Mouse (Mus musculus): ENCODE results near the gene Tank. TPM values are rescaled to one million over a fixed set of nuclear protein-coding genes. Genes with fewer than 3 reads are reported as not detected.

The Tank gene
- polyA plus RNA-seq, 1 experiment from 2014 or later: 24.1 TPM

DNA sequence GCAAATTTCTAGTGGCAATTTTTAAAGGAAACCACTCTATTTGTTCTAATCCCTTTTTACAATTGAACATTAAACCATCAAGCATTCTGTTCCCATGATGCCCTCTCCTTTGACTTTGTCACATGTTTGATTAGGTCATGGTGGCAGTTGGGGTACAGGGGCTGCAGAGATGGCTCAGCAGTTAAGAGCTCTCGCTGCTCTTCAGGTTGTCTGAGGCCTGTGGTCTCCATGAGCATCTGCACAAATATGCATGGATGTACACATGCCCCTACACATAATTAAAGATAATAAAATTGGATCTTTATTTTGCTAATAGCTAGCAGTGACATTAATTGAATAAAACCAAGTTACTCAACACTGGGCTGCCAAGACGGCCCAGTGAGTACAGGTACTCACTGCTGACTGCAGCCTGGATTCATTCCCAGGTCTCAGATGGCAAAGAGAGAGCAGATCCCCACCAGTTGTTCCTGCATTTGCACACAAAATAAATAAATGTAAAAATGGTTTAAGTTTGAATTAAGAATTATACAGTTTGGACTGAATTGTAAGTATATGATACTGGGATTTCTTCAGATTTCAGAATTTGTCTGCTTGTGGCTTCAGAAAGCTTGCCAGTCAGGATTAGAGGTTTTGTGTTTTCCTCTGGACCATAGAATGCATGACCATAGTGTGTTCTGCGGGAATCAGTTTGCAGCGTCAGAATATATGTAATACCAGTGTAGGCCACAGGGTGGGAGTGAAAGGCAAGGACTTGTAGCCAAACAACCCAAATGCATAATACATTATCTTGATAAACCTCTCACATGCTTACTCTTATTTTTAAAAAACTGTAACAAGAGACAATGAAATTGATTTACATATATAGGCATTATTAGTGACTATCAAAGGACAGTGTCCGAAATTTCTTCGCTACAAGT lies 64.3 kb downstream of the Tank start:
- no peaks in the 10 kb centered on the region for H3K4me1 ChIP-seq
- peak; percentile 45 for DNase-seq (ENCODE audit: low spot score)
- 63% methylated on average over 6 of the region's 6 CpGs for WGBS
- H3K27ac ChIP-seq: no peak overlapping the region
- H3K9me3 ChIP-seq (replicated peaks): no peaks in the 10 kb centered on the region
- 0 out of 2 replicates have a peak, but pooled peaks cover 4% of the 10 kb centered on the region for H3K36me3 ChIP-seq
- no peaks in the 10 kb centered on the region for H3K27me3 ChIP-seq (ENCODE audit: low read depth, poor library complexity, severe bottlenecking)
- no peak overlapping the region for H3K4me3 ChIP-seq

DNA sequence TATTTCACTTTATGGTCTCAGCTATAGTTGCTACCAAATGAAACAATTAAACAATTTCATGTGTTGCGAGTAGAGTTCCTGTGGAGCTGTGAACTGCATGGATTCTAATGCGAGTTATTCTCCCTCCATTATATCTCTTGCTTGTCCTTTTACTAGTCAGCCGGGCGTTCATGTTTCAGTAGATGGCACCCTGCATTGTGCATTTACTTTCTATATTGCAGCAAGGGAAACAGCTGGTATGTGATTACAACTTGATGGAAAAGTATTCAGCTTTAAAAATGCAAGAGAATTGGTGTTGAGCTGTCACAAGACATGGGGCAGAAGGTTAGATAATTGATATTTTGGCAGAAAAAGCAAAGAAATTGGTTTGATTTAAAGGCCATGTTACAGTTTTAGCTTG lies 72.8 kb downstream of the Tank start:
- Histone ChIP-seq H3K9me3 (replicated peaks) (no peaks in the 10 kb centered on the region), H3K36me3 (peaks cover 8% of the 10 kb centered on the region; the same call in 1 of the 2 replicates), H3K4me3 (no peak overlapping the region), H3K27me3 (ENCODE audit: low read depth, poor library complexity, severe bottlenecking) (peaks cover 13% of the 10 kb centered on the region), H3K27ac (no peak overlapping the region), H3K4me1 (peaks cover 13% of the 10 kb centered on the region)
- WGBS: 92% methylated on average over 4 of the region's 4 CpGs
- no peak for DNase-seq (ENCODE audit: low spot score)

DNA sequence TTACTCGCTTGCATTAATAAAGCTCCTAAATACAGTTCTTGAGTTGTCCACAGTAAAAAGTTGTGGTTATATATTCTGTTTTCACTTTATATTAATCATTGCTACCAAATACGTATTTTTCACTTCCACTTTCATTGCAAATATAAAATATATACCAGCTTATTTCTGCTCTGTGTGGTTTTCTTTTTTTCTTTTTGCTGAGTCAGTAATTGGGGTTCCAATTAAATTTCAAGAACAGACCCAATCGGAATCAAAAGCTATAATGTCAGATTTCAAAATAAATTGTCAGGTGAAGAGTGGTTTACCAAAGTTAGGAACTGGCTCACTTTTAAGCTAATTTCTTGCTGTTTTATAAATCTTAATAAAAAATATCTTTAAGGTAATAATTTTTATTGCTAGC lies 73.3 kb downstream of the Tank start:
- DNase-seq (ENCODE audit: low spot score): no peak
- H3K4me3 ChIP-seq: no peak overlapping the region
- H3K36me3 ChIP-seq: peaks cover 7% of the 10 kb centered on the region; the same call in 1 of the 2 replicates
- WGBS: 94% methylated on average over 3 of the region's 3 CpGs
- no peak overlapping the region for H3K27ac ChIP-seq
- H3K9me3 ChIP-seq (replicated peaks): no peaks in the 10 kb centered on the region
- H3K4me1 ChIP-seq: peaks cover 17% of the 10 kb centered on the region
- H3K27me3 ChIP-seq (ENCODE audit: low read depth, poor library complexity, severe bottlenecking): peaks cover 13% of the 10 kb centered on the region

DNA sequence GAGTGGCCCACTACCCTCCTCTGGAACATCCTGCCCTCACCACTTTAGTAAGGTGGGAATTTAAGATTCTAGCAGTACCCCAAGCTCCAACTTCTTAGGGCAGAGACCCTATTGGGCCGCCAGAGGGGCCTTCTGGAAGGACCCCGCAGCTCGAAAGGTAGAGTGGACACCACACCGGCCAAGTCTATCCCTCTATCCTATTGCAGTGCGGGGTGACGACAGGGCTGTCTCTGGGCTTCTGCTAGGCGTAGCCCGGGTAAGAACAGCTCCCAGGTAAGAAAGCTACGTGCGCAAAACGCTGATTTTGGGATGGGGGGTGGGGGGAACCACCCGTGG lies 76.6 kb downstream of the Tank start:
- no peaks in the 10 kb centered on the region for H3K9me3 ChIP-seq (replicated peaks)
- H3K4me3 ChIP-seq: peak overlapping the region; percentile 65
- no peaks in the 10 kb centered on the region for H3K36me3 ChIP-seq
- no peak for DNase-seq (ENCODE audit: low spot score)
- 3% methylated on average over 12 of the region's 12 CpGs for WGBS
- H3K27me3 ChIP-seq (ENCODE audit: low read depth, poor library complexity, severe bottlenecking): peaks cover 21% of the 10 kb centered on the region
- peaks cover 23% of the 10 kb centered on the region for H3K4me1 ChIP-seq
- no peak overlapping the region for H3K27ac ChIP-seq

DNA sequence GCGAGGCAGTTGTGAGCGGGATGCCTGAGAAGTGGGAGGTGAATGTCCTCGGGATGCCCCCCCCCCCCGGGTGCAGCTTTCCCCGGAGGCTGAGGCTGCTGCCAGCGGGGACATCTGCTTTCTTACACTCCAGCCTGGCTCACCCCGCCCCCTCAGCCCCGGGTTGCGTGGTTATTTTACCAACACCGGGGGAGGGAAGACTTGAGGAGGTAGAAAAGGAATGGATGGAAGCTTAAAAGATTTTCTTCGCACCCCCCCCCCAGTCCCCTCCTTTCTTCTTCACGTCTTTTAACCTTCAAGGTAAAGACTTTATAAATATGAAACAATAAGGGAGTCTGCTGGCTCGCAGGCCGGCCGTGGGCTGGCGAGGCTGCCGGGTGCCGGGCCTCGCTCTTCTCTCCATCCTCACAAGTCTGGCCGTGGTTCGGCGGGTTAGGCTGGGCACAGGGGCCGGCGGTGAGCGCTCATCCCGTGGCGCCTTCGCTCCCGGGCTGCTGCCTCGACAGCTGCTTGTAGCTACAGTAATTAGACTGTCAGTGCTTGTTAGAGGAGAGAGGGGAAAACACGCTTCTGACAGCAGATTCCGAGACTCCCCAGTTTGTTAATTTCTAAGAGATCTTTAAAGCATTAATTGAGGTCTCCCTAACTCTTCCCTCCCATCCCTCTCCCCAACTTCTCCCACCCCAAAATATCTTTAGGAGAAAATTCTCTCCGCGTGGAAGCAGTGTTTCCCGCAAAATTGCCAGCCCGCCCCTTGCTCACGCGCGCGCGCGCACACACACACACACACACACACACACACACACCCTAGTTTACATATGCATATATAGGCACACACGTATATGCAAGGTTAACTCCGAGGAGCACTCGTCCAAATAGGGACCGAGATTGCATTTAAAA lies 77.2 kb downstream of the Tank start:
- H3K4me3 ChIP-seq: peak overlapping the region; percentile 65
- peaks cover 21% of the 10 kb centered on the region for H3K27me3 ChIP-seq (ENCODE audit: low read depth, poor library complexity, severe bottlenecking)
- no peaks in the 10 kb centered on the region for H3K9me3 ChIP-seq (replicated peaks)
- no peaks in the 10 kb centered on the region for H3K36me3 ChIP-seq
- DNase-seq (ENCODE audit: low spot score): peak; percentile 72
- H3K27ac ChIP-seq: peak overlapping the region; percentile 87
- under 1% methylated on average over 46 of the region's 46 CpGs for WGBS
- peaks cover 23% of the 10 kb centered on the region for H3K4me1 ChIP-seq

DNA sequence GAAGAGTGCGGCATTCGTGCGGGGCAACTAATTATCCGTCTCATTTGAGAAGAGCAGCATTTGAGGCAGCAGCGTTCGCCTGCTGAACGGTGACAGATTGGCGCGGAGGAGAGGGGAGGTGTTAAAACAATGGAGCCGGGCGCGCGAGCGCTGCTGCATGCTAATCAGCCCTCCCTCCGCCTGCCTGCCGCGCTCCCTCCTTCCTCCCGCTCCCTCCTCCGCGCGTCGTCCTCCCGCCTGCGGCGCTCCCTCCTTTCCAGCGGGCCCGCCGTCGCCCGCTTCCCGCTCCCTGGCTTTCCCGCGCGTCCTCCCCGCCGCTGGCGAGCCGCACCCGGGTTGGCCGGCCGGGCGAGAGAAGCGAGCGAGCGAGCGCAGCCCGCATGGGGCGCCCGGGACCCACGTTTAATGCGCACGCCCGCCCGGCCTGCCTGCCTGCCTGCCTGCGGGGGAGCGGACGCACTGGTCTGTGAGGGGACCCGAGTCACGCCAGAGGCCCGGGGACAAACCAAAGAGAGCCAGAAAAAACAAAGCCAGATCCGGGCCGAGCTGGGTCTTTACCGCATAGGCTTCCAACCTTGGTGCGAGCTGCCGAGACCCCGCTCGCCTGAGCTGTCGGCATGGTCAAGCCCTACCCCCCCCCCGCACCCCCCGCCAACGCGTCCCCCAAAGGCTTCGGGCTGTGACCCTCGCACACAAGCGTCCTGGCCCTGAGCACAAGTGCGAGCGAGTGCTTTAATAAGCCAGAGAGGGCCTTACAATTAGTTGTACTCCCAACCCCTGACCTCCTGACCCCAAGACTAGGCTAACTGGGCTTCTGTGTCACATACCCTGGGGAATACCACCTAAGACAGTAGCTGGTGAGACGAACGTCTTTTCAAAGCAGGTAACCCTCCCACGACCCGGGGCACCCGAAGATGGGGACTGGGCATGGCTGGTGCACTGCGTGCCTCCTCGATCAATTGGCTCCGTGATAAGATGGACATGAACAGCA lies 78.3 kb downstream of the Tank start:
- under 1% methylated on average over 84 of the region's 85 CpGs for WGBS
- peaks cover 23% of the 10 kb centered on the region for H3K4me1 ChIP-seq
- peaks cover 21% of the 10 kb centered on the region for H3K27me3 ChIP-seq (ENCODE audit: low read depth, poor library complexity, severe bottlenecking)
- peak overlapping the region; percentile 65 for H3K4me3 ChIP-seq
- H3K27ac ChIP-seq: peak overlapping the region; percentile 87
- H3K9me3 ChIP-seq (replicated peaks): no peaks in the 10 kb centered on the region
- H3K36me3 ChIP-seq: no peaks in the 10 kb centered on the region
- peak; percentile 82 for DNase-seq (ENCODE audit: low spot score)

DNA sequence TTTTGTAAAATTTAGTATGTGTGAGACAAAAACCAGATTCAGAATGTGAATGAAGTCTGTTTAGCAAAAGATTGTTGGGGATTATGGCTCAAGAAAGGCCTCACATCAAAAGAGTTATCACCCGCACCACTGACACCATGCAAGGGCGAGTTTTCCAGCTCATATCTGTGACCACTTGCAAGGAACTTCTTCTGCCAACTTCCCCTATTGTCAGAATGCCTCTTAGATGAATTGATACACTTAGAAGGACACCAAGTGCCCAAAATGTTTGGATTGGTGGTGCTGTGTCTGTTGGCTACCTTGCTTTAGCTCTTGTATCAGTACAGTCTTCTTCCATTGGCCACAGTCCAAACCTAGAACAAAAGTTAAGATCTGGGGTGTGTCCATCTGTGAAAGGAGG lies 80.9 kb downstream of the Tank start:
- H3K4me1 ChIP-seq: peaks cover 23% of the 10 kb centered on the region
- no peaks in the 10 kb centered on the region for H3K36me3 ChIP-seq
- 75% methylated on average over 2 of the region's 2 CpGs for WGBS

DNA sequence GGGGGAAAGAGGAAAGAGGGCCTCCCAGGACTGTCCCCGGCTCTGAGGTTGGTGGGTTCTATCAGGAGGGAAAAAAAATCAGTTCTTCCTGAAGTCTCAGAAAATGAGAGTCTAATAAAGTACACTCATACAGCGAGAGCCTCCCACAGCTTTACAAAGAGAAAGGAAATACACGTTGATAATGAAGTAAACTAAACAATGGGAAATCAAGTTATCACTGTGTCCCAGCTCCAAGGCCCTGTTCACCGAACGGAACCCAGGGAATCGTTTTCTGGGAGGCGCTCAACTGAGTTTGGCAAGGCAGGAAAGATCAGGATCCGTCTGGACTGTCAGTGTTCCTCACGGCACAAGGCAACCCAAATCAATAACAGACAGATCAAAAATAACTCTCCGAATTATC lies 84.4 kb downstream of the Tank start:
- H3K27ac ChIP-seq: no peak overlapping the region
- H3K4me1 ChIP-seq: no peaks in the 10 kb centered on the region
- no peaks in the 10 kb centered on the region for H3K9me3 ChIP-seq (replicated peaks)
- DNase-seq (ENCODE audit: low spot score): no peak
- H3K4me3 ChIP-seq: no peak overlapping the region
- H3K27me3 ChIP-seq (ENCODE audit: low read depth, poor library complexity, severe bottlenecking): peaks cover 4% of the 10 kb centered on the region; the same call in 1 of the 2 replicates
- H3K36me3 ChIP-seq: no peaks in the 10 kb centered on the region
- WGBS: 88% methylated on average over 10 of the region's 10 CpGs

More for the DNA sequence above, 80.9 kb downstream of the Tank start:
- Histone ChIP-seq H3K27me3 (ENCODE audit: low read depth, poor library complexity, severe bottlenecking) (peaks cover 19% of the 10 kb centered on the region), H3K4me3 (no peak overlapping the region), H3K27ac (no peak overlapping the region), H3K9me3 (replicated peaks) (no peaks in the 10 kb centered on the region)
- no peak for DNase-seq (ENCODE audit: low spot score)

DNA sequence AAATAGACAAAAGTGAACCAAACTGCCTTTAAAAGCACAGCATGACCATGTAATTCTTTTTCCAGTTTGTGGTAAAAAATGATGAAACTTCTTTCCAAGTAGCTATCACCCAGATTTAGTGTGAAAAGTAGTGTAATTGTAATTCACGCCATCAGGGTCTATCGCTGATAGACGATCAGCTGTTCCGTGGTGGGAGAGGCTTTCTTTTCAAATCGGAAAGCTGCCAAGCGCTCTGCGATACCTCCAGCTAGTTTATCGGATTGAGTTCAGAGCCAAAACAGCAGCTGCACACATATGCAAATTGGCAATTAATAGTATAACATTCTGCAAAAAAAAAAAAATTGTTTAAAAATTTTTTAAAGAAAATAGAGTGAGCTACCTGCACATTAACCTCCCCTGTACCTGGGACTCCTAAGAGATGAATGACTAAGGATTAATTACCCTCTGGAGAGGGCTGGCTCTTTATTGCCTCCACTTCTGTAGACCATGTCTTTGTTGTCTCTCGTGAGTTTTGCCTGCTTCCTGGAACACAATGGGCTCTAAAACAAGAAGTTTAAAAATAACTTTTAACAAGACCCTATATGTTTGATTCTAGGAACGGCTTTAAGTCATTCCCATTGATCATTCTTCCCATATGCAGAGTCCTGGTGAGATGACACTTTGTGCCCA lies 85.3 kb downstream of the Tank start:
- DNase-seq (ENCODE audit: low spot score): no peak
- 79% methylated on average over 10 of the region's 10 CpGs for WGBS
- no peak overlapping the region for H3K27ac ChIP-seq
- no peaks in the 10 kb centered on the region for H3K27me3 ChIP-seq (ENCODE audit: low read depth, poor library complexity, severe bottlenecking)
- H3K4me1 ChIP-seq: no peaks in the 10 kb centered on the region
- no peaks in the 10 kb centered on the region for H3K36me3 ChIP-seq
- no peaks in the 10 kb centered on the region for H3K9me3 ChIP-seq (replicated peaks)
- no peak overlapping the region for H3K4me3 ChIP-seq

DNA sequence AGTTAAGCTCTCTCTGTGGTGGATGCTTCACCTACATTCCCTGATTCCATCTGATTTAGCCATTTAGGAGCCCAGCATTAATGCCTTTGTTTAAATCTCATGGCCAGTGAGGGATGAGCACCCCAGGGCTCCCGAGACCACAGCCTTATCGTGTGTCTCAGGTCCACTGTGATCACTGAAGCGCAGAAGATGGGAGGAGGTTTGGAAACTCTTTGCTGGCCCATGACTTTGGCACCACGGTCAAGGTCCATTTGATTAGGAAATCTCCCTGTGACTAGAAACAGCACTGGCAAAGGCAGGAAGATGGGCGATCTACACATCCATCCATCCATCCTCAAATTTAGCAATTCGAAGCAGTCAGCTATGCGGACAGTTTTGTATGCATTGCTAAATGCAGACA lies 89.0 kb downstream of the Tank start:
- no peak for DNase-seq (ENCODE audit: low spot score)
- Histone ChIP-seq H3K36me3 (no peaks in the 10 kb centered on the region), H3K9me3 (replicated peaks) (no peaks in the 10 kb centered on the region), H3K4me3 (no peak overlapping the region), H3K27ac (no peak overlapping the region), H3K4me1 (no peaks in the 10 kb centered on the region), H3K27me3 (ENCODE audit: low read depth, poor library complexity, severe bottlenecking) (no peaks in the 10 kb centered on the region)
- 91% methylated on average over 7 of the region's 7 CpGs for WGBS

DNA sequence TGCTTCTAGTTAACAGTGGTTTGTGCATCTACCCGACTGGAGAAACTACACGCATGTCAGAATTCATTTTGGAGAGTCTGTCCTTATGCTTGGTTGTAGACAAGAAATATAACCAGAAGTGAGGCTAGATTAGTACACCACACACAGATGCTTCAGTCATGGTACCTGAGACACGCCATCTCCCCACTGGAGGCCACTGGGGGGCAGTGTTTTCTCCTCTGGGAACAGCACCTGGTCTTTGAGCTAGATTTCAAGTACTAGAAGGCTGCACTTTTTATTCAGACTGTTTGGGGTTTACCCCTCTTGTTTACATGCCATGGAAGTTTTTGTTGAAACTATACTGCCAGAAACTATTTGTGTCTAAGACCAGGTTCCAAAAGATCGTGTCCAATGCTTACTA lies 89.9 kb downstream of the Tank start:
- no peak overlapping the region for H3K4me3 ChIP-seq
- peak; percentile 66 for DNase-seq (ENCODE audit: low spot score)
- H3K27ac ChIP-seq: no peak overlapping the region
- no peaks in the 10 kb centered on the region for H3K4me1 ChIP-seq
- WGBS: 27% methylated on average over 4 of the region's 4 CpGs
- H3K27me3 ChIP-seq (ENCODE audit: low read depth, poor library complexity, severe bottlenecking): no peaks in the 10 kb centered on the region
- no peaks in the 10 kb centered on the region for H3K9me3 ChIP-seq (replicated peaks)
- H3K36me3 ChIP-seq: no peaks in the 10 kb centered on the region

DNA sequence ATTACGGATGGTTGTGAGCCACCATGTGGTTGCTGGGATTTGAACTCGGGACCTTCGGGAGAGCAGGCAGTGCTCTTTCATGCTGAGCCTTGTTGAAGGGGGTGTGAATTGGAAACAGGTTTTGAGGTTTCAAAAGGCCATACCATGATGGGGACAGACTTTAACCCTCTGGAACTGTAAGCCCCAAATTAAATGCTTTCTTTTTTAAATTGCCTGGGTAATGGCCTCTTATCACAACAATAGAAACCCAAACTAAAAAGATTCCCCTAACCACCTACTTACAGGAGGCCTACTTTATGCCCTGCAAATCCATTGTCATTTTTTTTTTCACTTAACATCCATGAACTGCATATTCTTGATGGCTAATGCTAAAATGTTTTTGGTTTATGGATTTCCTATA lies 96.2 kb downstream of the Tank start:
- Histone ChIP-seq H3K9me3 (replicated peaks) (no peaks in the 10 kb centered on the region), H3K4me1 (no peaks in the 10 kb centered on the region), H3K27me3 (ENCODE audit: low read depth, poor library complexity, severe bottlenecking) (no peaks in the 10 kb centered on the region), H3K4me3 (no peak overlapping the region), H3K36me3 (no peaks in the 10 kb centered on the region), H3K27ac (no peak overlapping the region)
- no peak for DNase-seq (ENCODE audit: low spot score)
- WGBS: 94% methylated on average over 3 of the region's 3 CpGs
